8 mouse cellular contexts compared by ENCODE assay signal in the genomic region with DNA sequence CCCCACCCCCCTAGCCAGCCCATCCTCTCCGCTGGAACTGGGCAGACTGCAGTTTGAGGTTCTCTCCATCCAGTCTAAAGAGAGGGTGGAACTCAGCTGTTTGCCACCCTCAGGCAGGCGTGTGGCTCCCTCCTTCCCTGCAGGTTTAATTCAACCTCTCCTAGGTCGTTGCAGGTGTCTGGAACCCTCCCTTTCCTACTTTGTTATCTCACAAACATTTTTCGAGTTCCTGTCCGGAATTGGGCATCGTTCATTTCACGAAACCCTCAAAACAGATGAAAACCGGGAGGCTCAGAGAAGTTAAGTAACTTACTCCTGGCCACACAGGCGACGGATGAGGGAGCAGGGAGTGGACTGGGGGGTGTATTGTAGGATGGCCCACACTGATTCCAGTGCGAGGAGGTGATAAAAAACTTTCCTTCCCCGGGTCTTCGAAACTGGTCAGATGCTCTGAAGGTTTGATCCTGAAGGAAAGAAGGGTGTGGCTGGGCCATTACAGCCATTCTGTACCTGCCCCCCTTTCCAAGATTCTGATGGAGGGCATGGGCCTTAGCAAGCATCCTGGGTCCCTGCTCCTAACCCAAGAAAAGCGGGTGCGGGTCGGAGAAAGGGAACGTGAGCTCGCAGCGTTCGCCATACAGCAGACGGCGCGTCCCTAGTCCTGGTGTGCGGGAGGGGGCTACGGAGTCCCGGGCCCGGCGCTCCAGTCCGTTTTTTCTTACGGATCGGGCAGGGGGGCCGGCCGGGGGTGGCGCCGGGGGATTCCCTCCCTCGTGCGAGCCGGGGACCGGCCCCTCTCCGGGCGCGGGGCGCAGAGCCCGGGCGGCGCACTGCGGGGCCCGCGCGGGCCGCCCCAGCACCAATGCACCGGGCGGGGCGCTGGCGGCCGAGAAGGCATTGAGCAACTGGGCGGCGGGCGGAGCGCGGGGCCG. TPM values are rescaled to one million over a fixed set of nuclear protein-coding genes. Genes with fewer than 3 reads are reported as not detected.
A peak's percentile ranks its signal among the peaks of the same experiment; 100 is the strongest.
DNase-seq lines count a peak whose midpoint lies in the region; ATAC-seq and TF ChIP-seq lines count a peak whose summit lies in the region.

A gene (plus strand): TSS at position 760 of the 932 bp plus-strand sequence.

- no peak within 1 kb of the TSS; the same call in 1 of the 2 replicates for H3K9ac ChIP-seq in heart, embryonic 15.5 days
- no peak within 1 kb of the TSS; the same call in 1 of the 2 replicates for H3K9ac ChIP-seq in liver, embryonic 12.5 days

- WGBS in heart, embryonic 15.5 days, result 2% methylated on average over 45 of the region's 62 CpGs
- 3% methylated on average over 38 of the region's 62 CpGs for WGBS in liver, embryonic 12.5 days (ENCODE audit: insufficient replicate concordance)
- 3% methylated on average over 62 of the region's 62 CpGs for WGBS in olfactory bulb, adult 2 months

- no peaks in the 10 kb centered on the region for H3K9me3 ChIP-seq in heart, embryonic 15.5 days (replicated peaks)
- H3K9me3 ChIP-seq in liver, embryonic 12.5 days (replicated peaks), result no peaks in the 10 kb centered on the region

- H3K36me3 ChIP-seq in heart, embryonic 15.5 days, result no peaks in the 10 kb centered on the region
- H3K36me3 ChIP-seq in liver, embryonic 12.5 days, result no peaks in the 10 kb centered on the region

- DNase-seq in kidney, postnatal 14 days, result peak; percentile 20
- no peak for DNase-seq in kidney, adult 11 months
- DNase-seq in gastrocnemius, postnatal 14 days, result no peak

- peak within 1 kb of the TSS; percentile 71 for H3K4me2 ChIP-seq in heart, embryonic 15.5 days
- peak within 1 kb of the TSS; percentile 56 for H3K4me2 ChIP-seq in liver, embryonic 12.5 days

- peaks cover 3% of the 10 kb centered on the region; the same call in 1 of the 2 replicates for H3K4me1 ChIP-seq in brown adipose tissue, adult 24 weeks (ENCODE audit: control insufficient read depth, insufficient read depth, insufficient read length, low read length)
- H3K4me1 ChIP-seq in heart, embryonic 15.5 days (replicated peaks), result peaks cover 35% of the 10 kb centered on the region
- peaks cover 17% of the 10 kb centered on the region; the same call in 1 of the 2 replicates for H3K4me1 ChIP-seq in liver, embryonic 12.5 days
- H3K4me1 ChIP-seq in olfactory bulb, adult 2 months (ENCODE audit: control insufficient read depth, insufficient read depth, low read length), result peaks cover 27% of the 10 kb centered on the region

- no peak; the same call in 1 of the 2 replicates for ATAC-seq in heart, embryonic 15.5 days (replicated peaks; ENCODE audit: insufficient number of reproducible peaks, insufficient read depth, low FRiP score, low read depth)
- ATAC-seq in liver, embryonic 12.5 days, result no peak
- ATAC-seq in CD4-positive, CD25-positive, alpha-beta regulatory T cell, adult 4 months, result no peak

- no peak within 1 kb of the TSS for H3K27ac ChIP-seq in brown adipose tissue, adult 24 weeks (replicated peaks; ENCODE audit: low read depth, low read length)
- H3K27ac ChIP-seq in heart, embryonic 15.5 days, result no peak within 1 kb of the TSS
- H3K27ac ChIP-seq in liver, embryonic 12.5 days, result no peak within 1 kb of the TSS
- H3K27ac ChIP-seq in olfactory bulb, adult 2 months (ENCODE audit: insufficient read depth, low read depth, low read length), result no peak within 1 kb of the TSS

- peak within 1 kb of the TSS; percentile 40 for H3K4me3 ChIP-seq in brown adipose tissue, adult 24 weeks (ENCODE audit: insufficient read depth, low read depth, low read length)
- peak within 1 kb of the TSS; percentile 51 for H3K4me3 ChIP-seq in heart, embryonic 15.5 days
- H3K4me3 ChIP-seq in liver, embryonic 12.5 days, result peak within 1 kb of the TSS; percentile 44
- H3K4me3 ChIP-seq in olfactory bulb, adult 2 months (ENCODE audit: insufficient read depth, low read depth, low read length), result peak within 1 kb of the TSS; percentile 21

- intact Hi-C loops in gastrocnemius, postnatal 14 days (cut with DNase I; ENCODE audit: low total_unique reads), result no loop called here

- no peak for TF ChIP-seq CTCF in olfactory bulb, adult 2 months (IDR thresholded peaks at IDR 0.05; ENCODE audit: insufficient read depth, low read depth, low read length)

- no peak for TF ChIP-seq POLR2A in olfactory bulb, adult 2 months (IDR thresholded peaks at IDR 0.05; ENCODE audit: insufficient read depth, low read depth, low read length)

- H3K27me3 ChIP-seq in heart, embryonic 15.5 days, result peaks cover 100% of the 10 kb centered on the region
- peaks cover 100% of the 10 kb centered on the region for H3K27me3 ChIP-seq in liver, embryonic 12.5 days (replicated peaks)

RNA-seq across cellular contexts. Expression of the gene that starts here (rescaled TPM):
- polyA plus RNA-seq in brown adipose tissue, adult 24 weeks (2012; ENCODE audit: insufficient read depth, insufficient read length, missing spikeins), result not detected in 2 replicates
- 6.6 and 9.9 TPM in 2 replicates for polyA plus RNA-seq in heart, embryonic 15.5 days (2015; fragmentation: Nextera tagmentation; extraction: Ambion mirVana)
- 1.2 and 1.4 TPM in 2 replicates for polyA plus RNA-seq in liver, embryonic 12.5 days (2016; fragmentation: Nextera tagmentation; extraction: Ambion mirVana)
- polyA plus RNA-seq in olfactory bulb, adult 2 months (2012; ENCODE audit: insufficient read depth, insufficient read length, low replicate concordance, missing spikeins), result not detected in 2 replicates
- under 1 TPM in 1 of 2 experiments, not detected in 1; 0.33 TPM for total RNA-seq in gastrocnemius, postnatal 14 days (2021)
- not detected for polyA plus RNA-seq in CD4-positive, CD25-positive, alpha-beta regulatory T cell, adult 4 months (2017; shearing (Covaris generic))
